Mouse (Mus musculus) cerebellum, postnatal 10 days (tissue): ENCODE results near the gene Stx12.

Experiments used
- DNase-seq, 2 experiments: peaks; one replicate each; pipeline ENCODE4 v3.0.0; 2021; ENCODE audit warnings: mixed read lengths in 2 of 2

Gene Stx12

GRCm38 (mm10) chr4:132863012-132863411 is 21.3 kb downstream of the Stx12 start:
- DNase-seq: no peak

GRCm38 (mm10) chr4:132860880-132861279 is 23.4 kb downstream of the Stx12 start:
- no peak for DNase-seq

- no peak for DNase-seq
These were observed 40.6 kb downstream of the Stx12 start for GRCm38 (mm10) chr4:132843705-132844071.

- peak; percentile 92 to 96 for DNase-seq
These were observed 41.2 kb downstream of the Stx12 start, which contains the start of gene Ppp1r8 for GRCm38 (mm10) chr4:132842970-132843704. TSS of gene Ppp1r8 (minus strand) at chr4:132843169.

- DNase-seq: peak; percentile 50 to 56
These were observed 41.9 kb downstream of the Stx12 start for GRCm38 (mm10) chr4:132842281-132842906.

GRCm38 (mm10) chr4:132841493-132841892 is 42.8 kb downstream of the Stx12 start:
- no peak for DNase-seq

- DNase-seq: peak; percentile 65 to 67
These were observed 60.5 kb downstream of the Stx12 start for GRCm38 (mm10) chr4:132823614-132824366.

GRCm38 (mm10) chr4:132818442-132818841 is 65.9 kb downstream of the Stx12 start:
- DNase-seq: no peak

GRCm38 (mm10) chr4:132816855-132817254 is 67.5 kb downstream of the Stx12 start:
- no peak for DNase-seq

- DNase-seq: no peak
These were observed 67.9 kb downstream of the Stx12 start for GRCm38 (mm10) chr4:132816404-132816803.

GRCm38 (mm10) chr4:132809621-132810020 is 74.7 kb downstream of the Stx12 start:
- no peak for DNase-seq

GRCm38 (mm10) chr4:132807771-132808641 is 76.3 kb downstream of the Stx12 start:
- no peak for DNase-seq

- no peak for DNase-seq
These were observed 77.6 kb downstream of the Stx12 start for GRCm38 (mm10) chr4:132806620-132807191.

GRCm38 (mm10) chr4:132805599-132806197 is 78.6 kb downstream of the Stx12 start:
- DNase-seq: no peak

GRCm38 (mm10) chr4:132805146-132805545 is 79.2 kb downstream of the Stx12 start:
- DNase-seq: no peak

- DNase-seq: no peak
These were observed 80.0 kb downstream of the Stx12 start for GRCm38 (mm10) chr4:132804331-132804730.

- no peak for DNase-seq
These were observed 80.4 kb downstream of the Stx12 start for GRCm38 (mm10) chr4:132803876-132804275.
